Mouse (Mus musculus) embryonic fibroblast, embryonic 13.5 days (primary cell): ENCODE results near the gene Zfp64.

Experiments used
- CTCF ChIP-seq: IDR thresholded peaks from 2 replicates; pipeline ENCODE4 v1.5.1; 2011; ENCODE audit warnings: mild to moderate bottlenecking, control low read depth, low read length, moderate library complexity, borderline replicate concordance; ENCODE audit not compliant: insufficient read depth
- POLR2A ChIP-seq: IDR thresholded peaks from 2 replicates; pipeline ENCODE4 v1.6.1; 2011; ENCODE audit warnings: low read depth, mild to moderate bottlenecking, control low read depth, low read length, moderate library complexity

DNA sequence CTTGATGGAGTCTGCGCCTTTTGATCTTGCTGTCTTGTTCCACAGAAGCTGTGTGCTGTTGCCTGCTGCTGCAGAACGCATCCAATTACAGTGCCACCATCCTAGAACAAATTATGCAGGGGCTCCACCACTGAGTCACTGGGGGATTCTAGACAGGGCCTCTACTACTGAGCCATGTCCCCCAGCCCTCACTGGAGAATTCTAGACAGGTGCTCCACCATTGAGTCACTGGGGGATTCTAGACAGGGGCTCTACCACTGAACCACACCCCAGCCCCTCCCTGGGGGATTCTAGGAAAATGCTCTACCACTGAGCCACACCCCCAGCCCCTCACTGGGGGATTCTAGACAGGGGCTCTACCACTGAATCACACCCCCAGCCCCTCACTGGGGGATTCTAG lies 63.3 kb downstream of the Zfp64 start:
- TF ChIP-seq POLR2A (no peak), CTCF (no peak)
